Mouse (Mus musculus) spleen, adult 2 months (tissue): Measurements from ENCODE around the gene Syna.

ENCODE experiments used
- CTCF ChIP-seq: fragments of 200-500 bp; IDR thresholded peaks from 2 replicates; pipeline ENCODE4 v1.5.1; 2011; ENCODE audit warnings: mild to moderate bottlenecking, inconsistent platforms; ENCODE audit not compliant: insufficient read depth, insufficient read length, insufficient replicate concordance; ENCODE audit errors: extremely low read depth
- POLR2A ChIP-seq: fragments of 200-500 bp; IDR thresholded peaks from 2 replicates; pipeline ENCODE4 v1.6.1; 2011; ENCODE audit warnings: low read depth, low read length, inconsistent platforms

DNA sequence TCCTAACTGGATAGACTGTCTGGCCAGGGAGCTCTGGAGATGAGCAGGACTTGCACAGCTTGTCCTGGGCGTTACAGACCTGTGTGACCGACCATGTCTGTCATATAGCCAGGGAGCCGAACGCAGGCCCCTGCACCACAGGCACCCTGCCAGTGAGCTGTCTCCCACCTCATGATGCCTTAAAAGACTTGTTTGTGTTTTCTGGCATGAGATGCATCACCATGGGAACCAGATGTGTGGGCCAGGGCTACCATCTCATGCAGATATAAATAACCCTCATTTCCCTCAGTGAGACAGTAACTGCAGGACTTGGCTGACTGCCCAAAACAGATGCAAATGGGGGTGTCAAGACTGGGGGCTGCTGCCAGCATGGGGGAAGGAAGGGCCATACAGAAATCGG lies 47.9 kb downstream of the Syna start:
- TF ChIP-seq CTCF, result no peak
- TF ChIP-seq POLR2A, result no peak
